Mouse (Mus musculus): ENCODE data around the gene Gm21411.
"Not testable (repeated sequence)": the region's sequence is repeated elsewhere in the genome, so short reads cannot be mapped to it uniquely, and the experiment has no call there.

Gene Gm21411

DNA sequence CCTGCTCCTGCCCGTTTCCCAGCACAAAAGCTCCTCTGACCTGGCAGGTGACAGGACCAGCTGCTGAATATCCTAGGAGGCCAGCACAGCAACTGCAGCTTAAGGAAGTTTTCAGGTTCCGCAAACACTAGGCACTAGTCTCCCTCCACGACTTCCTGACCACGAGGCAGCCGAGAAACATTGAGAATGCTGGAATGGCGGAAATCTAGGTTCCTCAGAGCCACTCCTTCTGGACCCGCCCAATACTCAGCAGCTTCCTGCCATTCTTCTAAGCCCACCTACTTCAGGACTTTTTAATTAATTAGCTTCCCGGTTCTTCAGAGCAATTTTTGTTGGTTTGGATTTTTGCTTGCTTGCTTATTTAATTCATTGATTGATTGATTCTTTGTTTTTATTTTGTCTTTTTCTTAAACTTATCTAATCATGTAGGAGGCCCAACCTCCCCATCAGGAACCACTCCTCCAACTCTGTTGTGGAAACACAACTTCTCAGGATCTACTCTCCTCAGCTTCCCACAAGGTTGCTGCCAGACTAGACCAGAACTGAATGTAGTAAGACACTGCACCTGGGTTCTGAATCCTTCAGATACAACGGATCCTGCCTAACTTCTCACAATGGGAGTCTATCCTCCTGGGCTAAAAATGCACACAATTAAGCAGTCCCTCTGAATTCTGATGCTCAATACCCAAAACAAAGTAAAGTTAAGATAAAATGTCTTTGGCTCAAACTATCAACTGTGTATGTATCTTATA is at the start of gene Gm21411:
Gm21411 (minus strand) TSS at position 205 of the 752 bp plus-strand sequence.
- not testable (repeated sequence) for DNase-seq (ENCODE audit: low spot score in 2 of 2)

DNA sequence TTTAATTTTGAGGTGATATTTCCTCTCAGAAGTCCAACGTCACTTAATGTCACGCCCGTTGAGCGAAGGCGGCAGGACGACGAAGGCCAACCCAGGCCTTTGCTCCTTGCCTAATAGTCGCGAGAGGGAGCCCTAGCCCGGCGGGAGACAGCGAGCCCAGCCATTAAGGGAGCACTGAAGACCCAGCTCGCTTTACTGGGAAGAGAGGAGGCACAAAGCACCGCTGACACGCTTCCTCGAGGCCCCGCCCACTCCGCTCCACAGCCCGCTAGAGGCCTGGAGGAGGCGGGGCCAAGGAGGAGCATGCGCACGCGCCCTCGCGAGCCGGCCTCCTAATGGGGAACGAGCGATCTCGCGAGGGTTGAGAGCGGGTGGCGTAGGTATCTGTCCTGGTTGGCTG is 32.3 kb upstream of the Gm21411 start:
- DNase-seq (ENCODE audit: low spot score in 2 of 2) = not testable (repeated sequence)

DNA sequence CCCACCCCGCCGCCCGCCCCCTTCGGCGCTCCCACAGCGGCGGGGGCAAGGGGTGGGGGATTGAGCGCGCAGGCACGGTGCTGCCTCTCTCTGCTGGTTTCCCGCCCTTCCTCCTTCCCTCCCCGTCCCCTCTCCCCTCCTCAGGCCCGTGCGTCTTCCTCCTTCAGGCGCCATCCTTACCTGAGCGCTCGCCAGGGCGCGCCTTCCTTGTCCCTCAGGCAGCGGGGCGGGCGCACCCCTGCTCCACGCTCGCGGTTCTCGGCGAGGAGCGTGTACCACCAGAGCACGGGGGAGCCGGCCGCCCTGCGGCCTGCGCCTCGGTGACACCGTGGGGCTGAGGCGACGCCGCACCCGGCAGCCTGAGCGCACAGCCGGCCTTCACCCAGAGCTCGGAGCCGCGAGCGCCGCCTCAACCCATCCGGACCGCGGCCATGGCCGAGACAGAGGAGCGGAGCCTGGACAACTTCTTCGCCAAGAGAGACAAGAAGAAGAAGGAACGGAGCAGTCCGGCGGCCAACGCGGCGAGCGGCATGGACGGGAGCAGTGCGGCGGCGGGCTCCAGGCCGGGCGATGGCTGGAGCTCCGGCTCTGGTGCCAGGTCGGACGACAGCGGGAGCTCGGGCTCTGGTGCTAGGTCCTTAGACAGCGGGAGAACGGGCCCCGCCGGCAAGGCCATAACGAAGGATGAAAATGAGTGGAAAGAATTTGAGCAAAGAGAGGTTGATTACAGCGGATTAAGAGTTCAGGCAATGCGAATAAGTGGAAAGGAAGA is 23.1 kb upstream of the Gm21411 start:
- no peak for DNase-seq (ENCODE audit: low spot score in 2 of 2)

DNA sequence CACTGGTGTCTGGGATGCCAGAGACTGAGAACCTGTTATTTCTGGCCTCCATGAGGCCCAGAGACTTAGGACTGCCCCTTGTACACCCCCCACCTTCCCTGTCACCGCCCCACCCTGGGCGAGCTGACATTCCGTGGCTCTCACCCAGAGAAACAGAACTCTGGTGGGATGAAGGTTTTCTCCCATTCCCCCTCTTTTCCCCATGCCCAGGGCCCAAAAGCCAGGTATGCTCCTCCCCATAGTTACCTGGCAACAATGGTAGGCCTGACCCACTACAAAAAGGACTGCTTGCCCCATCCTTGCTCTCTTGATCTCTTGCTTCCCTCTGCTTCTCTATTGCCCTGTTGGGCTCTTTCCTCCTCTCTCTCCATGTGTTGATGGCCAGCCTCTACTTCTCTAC is 5.8 kb upstream of the Gm21411 start:
- no peak for DNase-seq (ENCODE audit: low spot score in 2 of 2)

DNA sequence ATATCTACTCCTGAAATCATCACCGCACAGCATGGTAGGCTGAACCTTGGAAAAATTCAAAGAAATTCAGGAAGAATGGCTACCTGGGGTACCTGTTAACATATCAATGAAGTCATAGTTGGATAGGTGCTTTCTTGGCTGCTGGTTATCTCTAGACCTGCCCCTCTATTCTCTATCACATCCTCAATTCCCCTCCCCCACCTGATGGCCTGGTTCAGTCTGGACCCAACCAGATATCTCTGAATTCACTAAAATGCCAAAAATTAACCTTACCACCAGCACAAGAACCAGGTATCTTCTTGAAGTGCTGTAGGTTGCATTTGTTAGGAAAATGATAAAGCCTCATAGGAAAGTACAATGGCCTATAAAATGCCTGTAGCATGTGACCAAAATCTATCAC is 1.3 kb downstream of the Gm21411 start:
- DNase-seq (ENCODE audit: low spot score in 2 of 2) = not testable (repeated sequence)

DNA sequence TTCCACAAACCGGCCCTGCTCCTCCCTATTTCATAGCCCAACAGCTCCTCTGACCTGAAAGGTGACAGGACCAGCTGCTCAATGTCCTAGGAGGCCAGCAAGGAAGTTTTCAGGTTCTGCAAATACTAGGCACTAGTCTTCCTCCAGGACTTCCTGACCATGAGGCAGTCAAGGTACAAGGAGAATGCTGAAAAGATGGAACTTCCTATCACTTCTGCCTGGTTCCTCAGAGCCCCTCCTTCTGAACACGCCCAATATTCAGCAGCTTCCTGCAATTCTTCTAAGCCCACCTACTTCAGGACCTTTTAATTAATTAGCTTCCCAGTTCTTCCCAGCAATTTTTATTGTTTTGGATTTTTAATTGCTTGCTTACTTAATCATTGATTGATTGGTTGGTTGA is 4.6 kb downstream of the Gm21411 start:
- DNase-seq (ENCODE audit: low spot score in 2 of 2) = not testable (repeated sequence)

DNA sequence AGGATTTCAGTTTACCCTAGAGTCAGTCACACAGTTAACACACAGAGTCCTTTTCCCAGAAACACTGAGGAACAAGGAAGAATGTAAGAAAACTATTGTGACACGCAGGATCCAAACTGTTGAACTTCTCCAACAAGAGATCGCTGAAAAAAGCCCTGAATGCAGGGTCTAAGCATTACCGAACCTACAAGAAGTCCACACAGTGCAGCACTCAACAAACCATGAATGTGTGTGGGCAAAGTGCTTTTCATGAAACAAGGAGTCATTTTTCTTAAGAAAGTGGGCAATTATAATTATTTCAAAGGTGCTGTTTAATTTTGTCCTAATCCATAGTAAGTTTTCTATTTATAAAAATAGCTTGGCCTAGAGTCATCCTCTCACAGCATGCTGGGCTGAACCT is 6.3 kb downstream of the Gm21411 start:
- DNase-seq (ENCODE audit: low spot score in 2 of 2) = not testable (repeated sequence)

Measured in frontal cortex, postnatal 25 days (tissue).